Mouse (Mus musculus) hindbrain, embryonic 14.5 days (tissue): ENCODE results near the gene Dmp1. TPM values are rescaled to one million over a fixed set of nuclear protein-coding genes. Genes with fewer than 3 reads are reported as not detected.

Experiments used
- ATAC-seq: fragments of 200-750 bp; cut with Nextera tagmentation; 2 replicates; pipeline ENCODE4 v1.8.0; 2017; ENCODE audit warnings: moderate number of reproducible peaks, mild to moderate bottlenecking, moderate TSS enrichment, moderate library complexity; ENCODE audit not compliant: low FRiP score
- DNase-seq: peaks from one replicate; pipeline ENCODE4 v3.0.0-alpha.2; 2015; ENCODE audit warnings: low spot score
- H3K27ac ChIP-seq: fragments of 300-500 bp; sonication (generic); 2 replicates; pipeline ENCODE4 v1.5.1; 2014; ENCODE audit warnings: mild to moderate bottlenecking, moderate library complexity
- H3K27me3 ChIP-seq: fragments of 300-500 bp; sonication (generic); 2 replicates; pipeline ENCODE4 v1.6.1; 2014; ENCODE audit warnings: mild to moderate bottlenecking, low read length, mixed read lengths; ENCODE audit not compliant: control insufficient read depth, insufficient read depth
- H3K36me3 ChIP-seq: fragments of 300-500 bp; sonication (generic); replicated peaks from 2 replicates; pipeline ENCODE4 v1.6.1; 2014; ENCODE audit not compliant: control insufficient read depth, insufficient read depth
- H3K4me1 ChIP-seq: fragments of 300-500 bp; sonication (generic); replicated peaks from 2 replicates; pipeline ENCODE4 v1.6.1; 2014; ENCODE audit warnings: antibody characterized with exemption, low read length, mixed read lengths; ENCODE audit not compliant: control insufficient read depth, insufficient read depth
- H3K4me2 ChIP-seq: fragments of 300-500 bp; sonication (generic); replicated peaks from 2 replicates; pipeline ENCODE4 v1.6.1; 2014; ENCODE audit warnings: mild to moderate bottlenecking, moderate library complexity
- H3K4me3 ChIP-seq: fragments of 300-500 bp; sonication (generic); replicated peaks from 2 replicates; pipeline ENCODE4 v1.5.1; 2014; ENCODE audit warnings: mild to moderate bottlenecking, low read length
- H3K9ac ChIP-seq: fragments of 300-500 bp; sonication (generic); 2 replicates; pipeline ENCODE4 v1.6.1; 2014
- H3K9me3 ChIP-seq: fragments of 300-500 bp; sonication (generic); 2 replicates; pipeline ENCODE4 v1.6.1; 2016; ENCODE audit warnings: low read length; ENCODE audit not compliant: control insufficient read depth
- WGBS: fragments of 180-500 bp; shearing (Covaris S2); extraction: QIAGEN DNeasy Blood & Tissue Kit; methylation state at CpG from one replicate; pipeline ENCODE4 v1.1.7; 2014; 5-methylcytosine and 5-hydroxymethylcytosine counted together
- polyA plus RNA-seq: library from polyadenylated mRNA; unstranded; fragments of >200 nt; fragmentation: Nextera tagmentation; extraction: Ambion mirVana; gene quantifications from 2 replicates; pipeline ENCODE4 v1.2.1, GENCODE M21; 2014

The Dmp1 gene
- polyA plus RNA-seq, 1 experiment from 2014 or later = 0.23 TPM

- no peak for DNase-seq
- Histone ChIP-seq H3K4me2 (no peak overlapping the region), H3K4me3 (no peak overlapping the region), H3K4me1 (no peaks in the 10 kb centered on the region), H3K9me3 (no peaks in the 10 kb centered on the region), H3K27ac (no peak overlapping the region), H3K9ac (no peak overlapping the region), H3K27me3 (no peaks in the 10 kb centered on the region), H3K36me3 (no peaks in the 10 kb centered on the region)
- 81% methylated on average over 9 of the region's 9 CpGs for WGBS
- no peak for ATAC-seq
Measured at GRCm38 (mm10) chr5:104239674-104240378, 37.4 kb downstream of the Dmp1 start.

GRCm38 (mm10) chr5:104244261-104244660 is 41.8 kb downstream of the Dmp1 start:
- Histone ChIP-seq H3K9ac (no peak overlapping the region), H3K27ac (no peak overlapping the region), H3K36me3 (no peaks in the 10 kb centered on the region), H3K4me3 (no peak overlapping the region), H3K4me1 (no peaks in the 10 kb centered on the region), H3K4me2 (no peak overlapping the region), H3K27me3 (no peaks in the 10 kb centered on the region), H3K9me3 (no peaks in the 10 kb centered on the region)
- ATAC-seq (no peak), DNase-seq (no peak)
- 86% methylated on average over 2 of the region's 2 CpGs for WGBS

DNA sequence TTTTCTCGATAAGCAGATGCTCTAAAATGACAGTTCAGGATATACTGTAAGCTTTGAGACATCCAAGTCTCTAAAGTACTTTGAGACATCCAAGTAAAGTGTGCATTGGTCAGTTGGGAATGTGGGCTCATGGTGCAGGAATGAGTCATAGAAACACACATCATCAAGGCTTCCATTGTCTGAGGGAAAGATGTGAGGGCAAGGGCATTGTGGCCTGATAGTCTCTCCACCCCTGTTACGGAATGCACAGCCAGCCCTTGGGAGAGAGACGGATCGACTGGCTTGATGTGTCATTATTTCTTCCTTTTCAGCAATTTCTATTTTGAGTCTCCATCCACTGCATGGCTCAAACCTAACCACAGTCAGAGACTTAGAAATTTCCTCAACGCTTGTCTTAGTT is 49.4 kb downstream of the Dmp1 start:
- no peaks in the 10 kb centered on the region for H3K4me1 ChIP-seq
- no peak overlapping the region for H3K27ac ChIP-seq
- no peak overlapping the region for H3K4me2 ChIP-seq
- 94% methylated on average over 5 of the region's 5 CpGs for WGBS
- H3K9ac ChIP-seq = no peak overlapping the region
- DNase-seq (no peak), ATAC-seq (no peak)
- H3K4me3 ChIP-seq = no peak overlapping the region
- no peaks in the 10 kb centered on the region for H3K27me3 ChIP-seq
- H3K9me3 ChIP-seq = no peaks in the 10 kb centered on the region
- H3K36me3 ChIP-seq = no peaks in the 10 kb centered on the region

- WGBS = 72% methylated on average over 3 of the region's 3 CpGs
- no peak overlapping the region for H3K4me3 ChIP-seq
- no peaks in the 10 kb centered on the region for H3K9me3 ChIP-seq
- H3K36me3 ChIP-seq = no peaks in the 10 kb centered on the region
- no peak overlapping the region for H3K27ac ChIP-seq
- H3K4me2 ChIP-seq = no peak overlapping the region
- no peak overlapping the region for H3K9ac ChIP-seq
- DNase-seq = no peak
- H3K4me1 ChIP-seq = no peaks in the 10 kb centered on the region
- H3K27me3 ChIP-seq = no peaks in the 10 kb centered on the region
- ATAC-seq = no peak
Measured at GRCm38 (mm10) chr5:104256585-104256984, 54.2 kb downstream of the Dmp1 start.

DNA sequence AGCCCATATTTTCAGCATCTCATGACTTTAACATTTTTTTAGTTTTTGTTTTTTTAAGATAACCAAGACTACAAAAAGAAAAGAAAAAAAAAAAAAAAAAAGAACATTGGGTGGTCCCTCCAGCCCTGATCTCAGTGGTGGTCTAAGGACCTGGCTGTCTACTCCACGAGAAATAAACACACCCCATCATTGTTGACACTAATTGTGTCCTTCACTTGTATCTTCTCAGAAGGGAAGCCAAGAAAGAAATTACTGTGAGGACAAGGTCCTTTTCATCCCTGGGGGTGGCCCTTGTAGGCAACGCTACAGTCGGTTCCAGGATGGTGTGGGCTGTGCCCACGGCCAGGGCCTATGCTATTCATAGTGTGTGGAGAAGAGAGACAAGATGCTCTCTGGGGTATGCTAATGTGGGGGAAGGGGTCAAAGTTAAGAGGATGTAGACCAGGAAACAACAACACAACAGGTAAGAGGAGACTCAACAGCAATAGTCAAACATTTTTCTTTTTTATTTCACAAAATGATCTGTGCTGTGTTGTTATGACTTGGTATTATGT is 59.6 kb downstream of the Dmp1 start:
- Histone ChIP-seq H3K36me3 (no peaks in the 10 kb centered on the region), H3K27ac (no peak overlapping the region), H3K4me3 (no peak overlapping the region), H3K27me3 (no peaks in the 10 kb centered on the region), H3K9me3 (no peaks in the 10 kb centered on the region), H3K4me1 (no peaks in the 10 kb centered on the region), H3K4me2 (no peak overlapping the region), H3K9ac (no peak overlapping the region)
- WGBS = 75% methylated on average over 4 of the region's 4 CpGs
- DNase-seq (no peak), ATAC-seq (no peak)

DNA sequence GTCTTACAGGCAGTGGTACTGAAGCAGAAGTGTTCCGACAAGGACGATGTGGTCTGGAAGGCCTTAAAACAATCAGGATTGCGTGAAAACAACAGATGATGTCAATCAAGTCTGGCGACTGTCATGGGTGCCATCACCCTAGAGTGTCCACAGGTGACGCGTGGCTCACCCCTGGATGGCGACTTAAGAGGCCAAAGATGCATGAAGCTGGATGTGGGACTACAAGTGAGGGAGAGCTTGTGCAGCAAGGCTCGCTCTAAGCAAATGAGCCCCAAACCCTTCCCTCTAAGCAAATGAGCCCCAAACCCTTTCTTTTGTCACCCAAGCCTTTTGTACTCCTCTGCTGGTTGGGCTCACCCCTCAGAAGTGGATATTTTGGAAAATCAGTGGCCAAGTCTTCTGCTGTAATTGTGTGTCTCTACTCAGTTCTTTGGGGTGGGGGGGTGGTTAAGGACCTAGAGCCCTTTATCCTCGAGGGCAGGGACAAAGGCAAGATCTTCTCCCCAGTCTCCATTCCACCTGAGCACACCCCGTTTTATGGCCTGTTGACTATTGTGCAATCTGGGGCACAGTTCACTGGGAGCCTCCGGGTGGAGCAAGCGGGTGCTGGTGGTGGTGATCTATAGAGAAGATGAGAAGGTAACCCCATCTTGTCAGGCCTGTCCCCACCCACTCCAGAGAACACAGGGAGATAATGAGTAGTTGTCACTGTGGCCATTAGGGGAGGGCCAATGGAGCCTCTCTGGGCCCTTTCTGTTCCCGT is 60.8 kb downstream of the Dmp1 start:
- no peak for ATAC-seq

More for the DNA sequence above, 60.8 kb downstream of the Dmp1 start:
- no peak for DNase-seq
- no peaks in the 10 kb centered on the region for H3K36me3 ChIP-seq
- 84% methylated on average over 13 of the region's 13 CpGs for WGBS
- H3K4me1 ChIP-seq = no peaks in the 10 kb centered on the region
- H3K9ac ChIP-seq = no peak overlapping the region
- H3K27ac ChIP-seq = no peak overlapping the region
- no peak overlapping the region for H3K4me2 ChIP-seq
- no peaks in the 10 kb centered on the region for H3K9me3 ChIP-seq
- H3K27me3 ChIP-seq = no peaks in the 10 kb centered on the region
- no peak overlapping the region for H3K4me3 ChIP-seq

Other genes with a start within 250 kb of the Dmp1 start
- not detected in 2 replicates for gene Hsd17b13, start 225.2 kb upstream of the Dmp1 start, polyA plus RNA-seq
- 3.3 and 3.5 TPM in 2 replicates for gene Hsd17b11, start 180.7 kb upstream of the Dmp1 start, polyA plus RNA-seq
- gene Nudt9, start 156.3 kb upstream of the Dmp1 start, polyA plus RNA-seq = 63.8 and 67.2 TPM in 2 replicates
- gene Gm17660, start 125.0 kb upstream of the Dmp1 start, polyA plus RNA-seq = not detected in 2 replicates
- gene Sparcl1, start 88.9 kb upstream of the Dmp1 start, polyA plus RNA-seq = 286 and 356 TPM in 2 replicates
- not detected in 2 replicates for gene Dspp, start 31.9 kb upstream of the Dmp1 start, polyA plus RNA-seq
- not detected in 2 replicates for gene Ibsp, start 96.6 kb downstream of the Dmp1 start, polyA plus RNA-seq
- gene Mepe, start 122.7 kb downstream of the Dmp1 start, polyA plus RNA-seq = not detected in 2 replicates
- gene Spp1, start 232.5 kb downstream of the Dmp1 start, polyA plus RNA-seq = 7.4 and 12.4 TPM in 2 replicates